Mouse (Mus musculus) liver, adult 2 months (tissue): ENCODE measurements around the gene Poc1a. TPM values are rescaled to one million over a fixed set of nuclear protein-coding genes. Genes with fewer than 3 reads are reported as not detected.

Source experiments
- DNase-seq: peaks from one replicate; pipeline ENCODE4 v3.0.0-alpha.2; 2011; ENCODE audit warnings: low read depth, low spot score; ENCODE audit errors: extremely low read depth
- H3K27ac ChIP-seq: fragments of 200-500 bp; replicated peaks from 2 replicates; pipeline ENCODE4 v1.5.1; 2012; ENCODE audit warnings: low read depth, mild to moderate bottlenecking, control low read depth, inconsistent platforms, low read length; ENCODE audit not compliant: insufficient read depth
- H3K27me3 ChIP-seq: fragments of 200-500 bp; 2 replicates; pipeline ENCODE4 v1.6.1; 2012; ENCODE audit warnings: mild to moderate bottlenecking, moderate library complexity, low read length, inconsistent platforms; ENCODE audit not compliant: control insufficient read depth, insufficient read depth
- H3K36me3 ChIP-seq: fragments of 200-500 bp; 2 replicates; pipeline ENCODE4 v1.6.1; 2012; ENCODE audit warnings: low read length, inconsistent platforms; ENCODE audit not compliant: control insufficient read depth, insufficient read depth
- H3K4me1 ChIP-seq: fragments of 200-500 bp; 2 replicates; pipeline ENCODE4 v1.6.1; 2011; ENCODE audit warnings: low read length; ENCODE audit not compliant: control insufficient read depth, insufficient read depth
- H3K4me3 ChIP-seq: fragments of 200-500 bp; 2 replicates; pipeline ENCODE4 v1.5.1; 2011; ENCODE audit warnings: low read depth, mild to moderate bottlenecking, control low read depth, low read length, moderate library complexity; ENCODE audit not compliant: insufficient read depth
- H3K79me2 ChIP-seq: fragments of 200-500 bp; 2 replicates; pipeline ENCODE4 v1.6.1; 2012; ENCODE audit warnings: inconsistent platforms, mild to moderate bottlenecking, low read length, moderate library complexity; ENCODE audit not compliant: control insufficient read depth, insufficient read depth
- H3K9ac ChIP-seq: fragments of 200-500 bp; 2 replicates; pipeline ENCODE4 v1.6.1; 2012; ENCODE audit warnings: low read depth, mild to moderate bottlenecking, control low read depth, inconsistent platforms, low read length
- CTCF ChIP-seq: fragments of 200-500 bp; IDR thresholded peaks from 2 replicates; pipeline ENCODE4 v1.5.1; 2011; ENCODE audit warnings: low read depth, low read length, control low read depth
- POLR2A ChIP-seq: fragments of 200-500 bp; IDR thresholded peaks from 2 replicates; pipeline ENCODE4 v1.6.1; 2011; ENCODE audit warnings: low read length, control low read depth; ENCODE audit not compliant: insufficient read depth; ENCODE audit errors: extremely low read depth
- WGBS: fragments of 180-500 bp; shearing (Covaris S2); methylation state at CpG from one replicate; pipeline ENCODE4 v1.1.7; 2018; 5-methylcytosine and 5-hydroxymethylcytosine counted together
- polyA plus RNA-seq: library from polyadenylated mRNA; depleted of rRNA; stranded (reverse); fragments of >200 nt; gene quantifications from 2 replicates; pipeline ENCODE4 v1.2.3, GENCODE M21; 2012; rRNA removed
- total RNA-seq: library from RNA; depleted of rRNA; stranded (reverse); fragments of >200 nt; gene quantifications from 2 replicates; pipeline ENCODE4 v1.2.3, GENCODE M21; 2014; rRNA removed

Gene Poc1a
- total and polyA plus RNA-seq, 2 experiments = 1.8 to 3.9 TPM

DNA sequence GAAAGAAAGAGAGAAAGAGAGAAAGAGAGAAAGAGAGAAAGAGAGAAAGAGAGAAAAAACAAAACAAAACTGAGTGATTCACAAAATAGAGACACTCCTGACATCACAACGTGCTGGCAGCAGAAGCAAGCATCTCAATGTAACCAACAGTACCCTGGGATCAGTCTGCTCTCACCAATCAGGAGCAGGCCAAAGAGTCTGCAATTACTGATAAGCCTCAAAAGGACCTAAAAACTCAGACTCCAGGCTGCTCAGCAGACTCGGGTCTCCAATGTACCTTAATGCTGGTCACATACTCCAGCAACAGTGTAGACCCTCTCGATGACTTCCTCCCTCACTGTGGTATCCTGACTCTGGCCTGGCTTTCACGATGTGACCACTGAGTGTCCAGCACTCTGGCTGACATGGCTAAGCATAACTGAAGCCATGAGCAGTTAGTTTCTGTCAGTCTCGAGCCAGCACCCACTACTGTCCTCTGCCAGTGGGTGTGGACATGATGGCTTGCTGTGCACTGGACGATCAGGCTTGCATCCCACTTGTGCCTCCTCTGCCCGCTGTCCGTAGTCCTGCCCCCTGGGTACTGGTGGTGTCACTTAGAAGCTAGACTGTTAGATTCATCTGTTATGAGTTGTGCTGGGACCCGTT is 117.9 kb downstream of the Poc1a start:
- no peak for TF ChIP-seq CTCF
- TF ChIP-seq POLR2A = no peak
- 70% methylated on average over 9 of the region's 9 CpGs for WGBS

DNA sequence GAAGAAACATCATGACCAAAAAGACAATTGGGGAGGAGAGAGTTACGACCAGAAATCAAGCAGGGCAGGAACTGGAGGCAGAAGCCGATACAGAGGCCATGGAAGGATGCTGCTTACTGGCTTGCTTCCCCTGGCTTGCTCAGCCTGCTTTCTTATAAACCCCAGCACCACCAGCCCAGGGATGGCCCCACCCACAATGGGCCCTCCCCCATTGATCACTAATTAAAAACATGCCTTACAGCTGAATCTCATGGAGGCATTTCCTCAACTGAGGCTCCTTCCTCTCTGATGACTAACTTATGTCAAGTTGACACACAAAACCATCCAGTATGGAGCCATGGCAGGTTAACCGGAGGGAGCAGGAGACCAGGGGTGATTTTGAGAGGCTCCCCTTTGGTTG is 118.9 kb downstream of the Poc1a start:
- Histone ChIP-seq H3K36me3 (no peaks in the 10 kb centered on the region), H3K4me1 (peaks cover 3% of the 10 kb centered on the region; the same call in 1 of the 2 replicates), H3K9ac (no peak overlapping the region), H3K79me2 (no peaks in the 10 kb centered on the region), H3K27me3 (no peaks in the 10 kb centered on the region), H3K4me3 (no peak overlapping the region), H3K27ac (no peak overlapping the region)
- 97% methylated on average over 3 of the region's 3 CpGs for WGBS
- DNase-seq = no peak
- no peak for TF ChIP-seq CTCF
- no peak for TF ChIP-seq POLR2A

More for the DNA sequence above, 117.9 kb downstream of the Poc1a start:
- no peaks in the 10 kb centered on the region for H3K79me2 ChIP-seq
- peaks cover 3% of the 10 kb centered on the region; the same call in 1 of the 2 replicates for H3K4me1 ChIP-seq
- no peaks in the 10 kb centered on the region for H3K36me3 ChIP-seq
- H3K27me3 ChIP-seq = no peaks in the 10 kb centered on the region
- DNase-seq = no peak
- H3K27ac ChIP-seq = no peak overlapping the region
- H3K9ac ChIP-seq = no peak overlapping the region
- no peak overlapping the region for H3K4me3 ChIP-seq

Other genes starting within 250 kb of the Poc1a start
- gene Col6a4, start 184.3 kb upstream of the Poc1a start, total RNA-seq = not detected in 2 replicates
- not detected in 2 replicates for gene Col6a4, start 184.3 kb upstream of the Poc1a start, polyA plus RNA-seq
- gene Glyctk, start 122.9 kb upstream of the Poc1a start, total RNA-seq = 104 and 136 TPM in 2 replicates
- 308 and 315 TPM in 2 replicates for gene Glyctk, start 122.9 kb upstream of the Poc1a start, polyA plus RNA-seq
- 36.3 and 40.7 TPM in 2 replicates for gene Wdr82, start 110.1 kb upstream of the Poc1a start, total RNA-seq
- 23.6 and 25.9 TPM in 2 replicates for gene Wdr82, start 110.1 kb upstream of the Poc1a start, polyA plus RNA-seq
- 12.4 and 13.7 TPM in 2 replicates for gene Ppm1m, start 81.3 kb upstream of the Poc1a start, total RNA-seq
- gene Ppm1m, start 81.3 kb upstream of the Poc1a start, polyA plus RNA-seq = 17.3 and 22.7 TPM in 2 replicates
- 4.9 and 6.2 TPM in 2 replicates for gene Twf2, start 78.0 kb upstream of the Poc1a start, total RNA-seq
- 4.5 and 4.7 TPM in 2 replicates for gene Twf2, start 78.0 kb upstream of the Poc1a start, polyA plus RNA-seq
- 0.18 and 0.27 TPM in 2 replicates for gene Tlr9, start 58.5 kb upstream of the Poc1a start, total RNA-seq
- gene Tlr9, start 58.5 kb upstream of the Poc1a start, polyA plus RNA-seq = 0.37 and 0.61 TPM in 2 replicates
- gene Alas1, start 32.4 kb upstream of the Poc1a start, total RNA-seq = 270 and 285 TPM in 2 replicates
- 530 and 649 TPM in 2 replicates for gene Alas1, start 32.4 kb upstream of the Poc1a start, polyA plus RNA-seq
- gene Dusp7, start 87.6 kb downstream of the Poc1a start, total RNA-seq = 1.8 and 2.5 TPM in 2 replicates
- 7.7 and 10.1 TPM in 2 replicates for gene Dusp7, start 87.6 kb downstream of the Poc1a start, polyA plus RNA-seq
- gene Rpl29, start 148.4 kb downstream of the Poc1a start, total RNA-seq = 182 and 210 TPM in 2 replicates
- gene Rpl29, start 148.4 kb downstream of the Poc1a start, polyA plus RNA-seq = 230 and 232 TPM in 2 replicates
- 65.2 and 76.5 TPM in 2 replicates for gene Acy1, start 157.3 kb downstream of the Poc1a start, total RNA-seq
- 50.7 and 64.3 TPM in 2 replicates for gene Acy1, start 157.3 kb downstream of the Poc1a start, polyA plus RNA-seq
- gene Abhd14b, start 166.4 kb downstream of the Poc1a start, total RNA-seq = 129 and 183 TPM in 2 replicates
- 402 and 415 TPM in 2 replicates for gene Abhd14b, start 166.4 kb downstream of the Poc1a start, polyA plus RNA-seq
- gene Abhd14a, start 166.6 kb downstream of the Poc1a start, total RNA-seq = 8.2 and 10.4 TPM in 2 replicates
- 22.7 and 24.4 TPM in 2 replicates for gene Abhd14a, start 166.6 kb downstream of the Poc1a start, polyA plus RNA-seq
- 15.9 and 22.2 TPM in 2 replicates for gene Pcbp4, start 172.2 kb downstream of the Poc1a start, total RNA-seq
- gene Pcbp4, start 172.2 kb downstream of the Poc1a start, polyA plus RNA-seq = 43.3 and 52.5 TPM in 2 replicates
- not detected in 2 replicates for gene Gpr62, start 184.9 kb downstream of the Poc1a start, total RNA-seq
- not detected in 2 replicates for gene Gpr62, start 184.9 kb downstream of the Poc1a start, polyA plus RNA-seq
- 7.8 and 9.3 TPM in 2 replicates for gene Rrp9, start 194.9 kb downstream of the Poc1a start, total RNA-seq
- gene Rrp9, start 194.9 kb downstream of the Poc1a start, polyA plus RNA-seq = 12.4 and 16.0 TPM in 2 replicates
- 14.0 and 19.4 TPM in 2 replicates for gene Parp3, start 195.9 kb downstream of the Poc1a start, total RNA-seq
- 23.0 and 23.3 TPM in 2 replicates for gene Parp3, start 195.9 kb downstream of the Poc1a start, polyA plus RNA-seq
- gene Iqcf1, start 218.9 kb downstream of the Poc1a start, total RNA-seq = not detected in 2 replicates
- not detected in 2 replicates for gene Iqcf1, start 218.9 kb downstream of the Poc1a start, polyA plus RNA-seq
- not detected in 2 replicates for gene Iqcf5, start 233.5 kb downstream of the Poc1a start, total RNA-seq
- not detected in 2 replicates for gene Iqcf5, start 233.5 kb downstream of the Poc1a start, polyA plus RNA-seq